Mouse (Mus musculus) liver, embryonic 11.5 days (tissue): Measurements from ENCODE around the gene Ebf3. TPM values are rescaled to one million over a fixed set of nuclear protein-coding genes. Genes with fewer than 3 reads are reported as not detected.

ENCODE experiments used
- ATAC-seq: fragments of 200-750 bp; cut with Nextera tagmentation; replicated peaks from 2 replicates; pipeline ENCODE4 v1.8.0; 2017; ENCODE audit warnings: moderate number of reproducible peaks, mild to moderate bottlenecking, moderate TSS enrichment, moderate library complexity; ENCODE audit not compliant: low FRiP score
- DNase-seq: peaks from one replicate; pipeline ENCODE4 v3.0.0-alpha.2; 2017; ENCODE audit warnings: low spot score
- H3K27ac ChIP-seq: fragments of 300-500 bp; sonication (generic); 2 replicates; pipeline ENCODE4 v1.5.1; 2014; ENCODE audit warnings: mild to moderate bottlenecking, low read depth, low read length, control low read depth
- H3K27me3 ChIP-seq: fragments of 300-500 bp; sonication (generic); replicated peaks from 2 replicates; pipeline ENCODE4 v1.6.1; 2014; ENCODE audit warnings: low read length, mixed read lengths; ENCODE audit not compliant: control insufficient read depth, insufficient read depth
- H3K36me3 ChIP-seq: fragments of 300-500 bp; sonication (generic); 2 replicates; pipeline ENCODE4 v1.6.1; 2014; ENCODE audit warnings: mild to moderate bottlenecking, low read length, moderate library complexity, mixed read lengths; ENCODE audit not compliant: control insufficient read depth, insufficient read depth
- H3K4me1 ChIP-seq: fragments of 300-500 bp; sonication (generic); replicated peaks from 2 replicates; pipeline ENCODE4 v1.6.1; 2014; ENCODE audit warnings: low read length, mixed read lengths; ENCODE audit not compliant: control insufficient read depth, insufficient read depth
- H3K4me2 ChIP-seq: fragments of 300-500 bp; sonication (generic); 2 replicates; pipeline ENCODE4 v1.6.1; 2014; ENCODE audit warnings: mild to moderate bottlenecking, control low read depth, moderate library complexity
- H3K4me3 ChIP-seq: fragments of 300-500 bp; sonication (generic); 2 replicates; pipeline ENCODE4 v1.5.1; 2014; ENCODE audit warnings: low read depth, low read length, control low read depth
- H3K9ac ChIP-seq: fragments of 300-500 bp; sonication (generic); 2 replicates; pipeline ENCODE4 v1.6.1; 2014; ENCODE audit warnings: low read depth, low read length, control low read depth
- H3K9me3 ChIP-seq: fragments of 300-500 bp; sonication (generic); 2 replicates; pipeline ENCODE4 v1.6.1; 2016; ENCODE audit warnings: low read length, inconsistent platforms, mixed read lengths; ENCODE audit not compliant: control insufficient read depth
- WGBS: fragments of 180-500 bp; shearing (Covaris S2); extraction: QIAGEN DNeasy Blood & Tissue Kit; methylation state at CpG from one replicate; pipeline ENCODE4 v1.1.7; 2014; 5-methylcytosine and 5-hydroxymethylcytosine counted together
- polyA plus RNA-seq: library from polyadenylated mRNA; unstranded; fragments of >200 nt; fragmentation: Nextera tagmentation; extraction: Ambion mirVana; gene quantifications from 2 replicates; pipeline ENCODE4 v1.2.1, GENCODE M21; 2014

Ebf3 gene
- polyA plus RNA-seq, 1 experiment from 2014 or later: 0.55 TPM

GRCm38 (mm10) chr7:137308061-137309060, 5.9 kb downstream of the Ebf3 start:
- Histone ChIP-seq H3K4me3 (no peak overlapping the region), H3K27me3 (peaks cover 86% of the 10 kb centered on the region), H3K9ac (no peak overlapping the region), H3K36me3 (no peaks in the 10 kb centered on the region), H3K4me2 (no peak overlapping the region), H3K4me1 (peaks cover 15% of the 10 kb centered on the region), H3K9me3 (no peaks in the 10 kb centered on the region), H3K27ac (no peak overlapping the region)
- no peak for ATAC-seq
- no peak for DNase-seq
- 29% methylated on average over 19 of the region's 19 CpGs for WGBS

GRCm38 (mm10) chr7:137307131-137307530, 7.1 kb downstream of the Ebf3 start:
- 26% methylated on average over 8 of the region's 8 CpGs for WGBS
- no peak overlapping the region for H3K9ac ChIP-seq
- no peak overlapping the region for H3K4me2 ChIP-seq
- ATAC-seq (no peak), DNase-seq (no peak)
- no peaks in the 10 kb centered on the region for H3K9me3 ChIP-seq
- no peak overlapping the region for H3K4me3 ChIP-seq
- H3K4me1 ChIP-seq: peaks cover 10% of the 10 kb centered on the region
- H3K27me3 ChIP-seq: peaks cover 78% of the 10 kb centered on the region
- no peaks in the 10 kb centered on the region for H3K36me3 ChIP-seq
- no peak overlapping the region for H3K27ac ChIP-seq

- no peak for DNase-seq
- Histone ChIP-seq H3K4me1 (peaks cover 10% of the 10 kb centered on the region), H3K9ac (no peak overlapping the region), H3K36me3 (no peaks in the 10 kb centered on the region), H3K27ac (no peak overlapping the region), H3K9me3 (no peaks in the 10 kb centered on the region), H3K4me3 (no peak overlapping the region), H3K4me2 (no peak overlapping the region), H3K27me3 (peaks cover 79% of the 10 kb centered on the region)
- WGBS: 45% methylated on average over 9 of the region's 9 CpGs
- ATAC-seq: no peak
These were observed 8.1 kb downstream of the Ebf3 start for GRCm38 (mm10) chr7:137306127-137306526.

- H3K9me3 ChIP-seq: no peaks in the 10 kb centered on the region
- ATAC-seq: no peak
- peaks cover 75% of the 10 kb centered on the region for H3K27me3 ChIP-seq
- H3K9ac ChIP-seq: no peak overlapping the region
- H3K4me2 ChIP-seq: no peak overlapping the region
- no peak overlapping the region for H3K4me3 ChIP-seq
- no peak overlapping the region for H3K27ac ChIP-seq
- H3K4me1 ChIP-seq: no peaks in the 10 kb centered on the region
- no peak for DNase-seq
- 43% methylated on average over 10 of the region's 10 CpGs for WGBS
- H3K36me3 ChIP-seq: no peaks in the 10 kb centered on the region
These were observed 10.5 kb downstream of the Ebf3 start for GRCm38 (mm10) chr7:137303776-137304171.

GRCm38 (mm10) chr7:137302961-137303775, 11.1 kb downstream of the Ebf3 start:
- ATAC-seq: no peak
- WGBS: 51% methylated on average over 10 of the region's 10 CpGs
- DNase-seq: no peak
- peaks cover 69% of the 10 kb centered on the region for H3K27me3 ChIP-seq
- H3K36me3 ChIP-seq: no peaks in the 10 kb centered on the region
- H3K4me1 ChIP-seq: no peaks in the 10 kb centered on the region
- H3K4me3 ChIP-seq: no peak overlapping the region
- no peaks in the 10 kb centered on the region for H3K9me3 ChIP-seq
- H3K27ac ChIP-seq: no peak overlapping the region
- H3K4me2 ChIP-seq: no peak overlapping the region
- no peak overlapping the region for H3K9ac ChIP-seq

GRCm38 (mm10) chr7:137302161-137302560, 12.1 kb downstream of the Ebf3 start:
- H3K4me3 ChIP-seq: no peak overlapping the region
- H3K4me1 ChIP-seq: no peaks in the 10 kb centered on the region
- no peak overlapping the region for H3K4me2 ChIP-seq
- no peak for ATAC-seq
- 81% methylated on average over 5 of the region's 5 CpGs for WGBS
- no peaks in the 10 kb centered on the region for H3K9me3 ChIP-seq
- no peak for DNase-seq
- no peak overlapping the region for H3K27ac ChIP-seq
- H3K36me3 ChIP-seq: no peaks in the 10 kb centered on the region
- H3K27me3 ChIP-seq: peaks cover 62% of the 10 kb centered on the region
- no peak overlapping the region for H3K9ac ChIP-seq

- Histone ChIP-seq H3K9ac (no peak overlapping the region), H3K4me1 (no peaks in the 10 kb centered on the region), H3K27me3 (peaks cover 53% of the 10 kb centered on the region), H3K4me3 (no peak overlapping the region), H3K4me2 (no peak overlapping the region), H3K9me3 (no peaks in the 10 kb centered on the region), H3K27ac (no peak overlapping the region), H3K36me3 (no peaks in the 10 kb centered on the region)
- DNase-seq (no peak), ATAC-seq (no peak)
- whole genome bisulfite sequencing: 20% methylated on average over 15 of the region's 15 CpGs
These were observed 12.9 kb downstream of the Ebf3 start for GRCm38 (mm10) chr7:137301329-137301751.

GRCm38 (mm10) chr7:137300826-137301225, 13.4 kb downstream of the Ebf3 start:
- Histone ChIP-seq H3K4me1 (no peaks in the 10 kb centered on the region), H3K4me3 (no peak overlapping the region), H3K4me2 (no peak overlapping the region), H3K27me3 (peaks cover 49% of the 10 kb centered on the region), H3K27ac (no peak overlapping the region), H3K9ac (no peak overlapping the region), H3K36me3 (no peaks in the 10 kb centered on the region), H3K9me3 (no peaks in the 10 kb centered on the region)
- no peak for ATAC-seq
- no peak for DNase-seq
- 30% methylated on average over 6 of the region's 6 CpGs for WGBS
